Mouse (Mus musculus): ENCODE measurements around the gene Ache.

- TF ChIP-seq CTCF (IDR thresholded peaks at IDR 0.05; ENCODE audit: borderline replicate concordance, control insufficient read depth, extremely low read depth, insufficient read depth, low read length, poor library complexity), result no peak
- TF ChIP-seq POLR2A (IDR thresholded peaks at IDR 0.05; ENCODE audit: control insufficient read depth, extremely low read depth, insufficient read depth, low read length, poor library complexity), result no peak
Observed at GRCm38 (mm10) chr5:137277360-137278342, 9.7 kb upstream of the Ache start.
